8 mouse cellular contexts compared by ENCODE assay signal in the genomic region with DNA sequence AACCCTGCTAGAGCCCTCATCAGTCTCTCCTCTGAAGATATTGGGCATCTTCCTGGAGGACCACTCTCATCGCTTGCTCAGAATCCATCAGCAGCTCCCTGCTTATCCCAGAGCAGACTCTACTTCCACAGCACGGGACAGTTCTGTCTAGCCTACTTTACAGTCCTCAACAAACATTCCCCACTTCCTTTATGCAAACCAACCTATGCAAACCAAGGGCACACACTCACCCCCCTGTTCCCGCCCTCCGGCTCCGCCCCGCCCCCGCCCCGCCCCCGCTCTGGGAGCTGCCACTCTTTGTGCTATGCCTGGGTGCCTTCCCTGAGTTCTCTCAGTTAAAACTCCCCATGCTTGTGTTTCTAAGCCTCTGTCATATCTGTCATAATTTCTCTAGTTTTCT. TPM values are rescaled to one million over a fixed set of nuclear protein-coding genes. Genes with fewer than 3 reads are reported as not detected.
A peak's percentile ranks its signal among the peaks of the same experiment; 100 is the strongest.
DNase-seq lines count a peak whose midpoint lies in the region; ATAC-seq and TF ChIP-seq lines count a peak whose summit lies in the region.

No protein-coding gene starts in this region.

- no peak for TF ChIP-seq RAD21 in MEL (IDR thresholded peaks at IDR 0.05; ENCODE audit: low read depth, low read length)

- H3K79me2 ChIP-seq in MEL (ENCODE audit: control insufficient read depth, insufficient read depth, low read length, poor library complexity): no peaks in the 10 kb centered on the region

- no peaks in the 10 kb centered on the region for H3K36me3 ChIP-seq in kidney, embryonic 15.5 days
- H3K36me3 ChIP-seq in kidney, adult 2 months (ENCODE audit: control insufficient read depth, insufficient read depth, low read length): no peaks in the 10 kb centered on the region
- H3K36me3 ChIP-seq in MEL (ENCODE audit: control insufficient read depth in 1 of 2, insufficient read depth in 2 of 2, low read length in 2 of 2): no peaks in the 10 kb centered on the region; a peak in 1 of 4 replicates
- H3K36me3 ChIP-seq in forebrain, embryonic 16.5 days (ENCODE audit: control insufficient read depth, insufficient read depth): no peaks in the 10 kb centered on the region
- no peaks in the 10 kb centered on the region for H3K36me3 ChIP-seq in midbrain, embryonic 14.5 days (ENCODE audit: control insufficient read depth, insufficient read depth, low read length)

- DNase-seq in kidney, adult 2 months: no peak
- peak; percentile 76 for DNase-seq in MEL (ENCODE audit: low read depth, low spot score)
- no peak for DNase-seq in midbrain, embryonic 14.5 days
- DNase-seq in cerebellum, adult 9-11 months: no peak
- DNase-seq in cerebellum, adult 11 months: no peak
- no peak for DNase-seq in natural killer cell, adult 2 months (ENCODE audit: low spot score in 2 of 2)

- no peak overlapping the region for H3K27ac ChIP-seq in kidney, embryonic 15.5 days
- H3K27ac ChIP-seq in kidney, adult 2 months (ENCODE audit: insufficient read depth, low read depth, low read length): no peak overlapping the region
- no peak overlapping the region for H3K27ac ChIP-seq in MEL (ENCODE audit: control insufficient read depth, low read depth, low read length)
- no peak overlapping the region for H3K27ac ChIP-seq in forebrain, embryonic 16.5 days (ENCODE audit: low read length)
- H3K27ac ChIP-seq in midbrain, embryonic 14.5 days (replicated peaks; ENCODE audit: low read depth, low read length): no peak overlapping the region

- no peak overlapping the region for H3K9ac ChIP-seq in kidney, embryonic 15.5 days
- no peak overlapping the region; the same call in 1 of the 2 replicates for H3K9ac ChIP-seq in MEL (ENCODE audit: control insufficient read depth, low read depth, low read length, poor library complexity, severe bottlenecking)
- no peak overlapping the region for H3K9ac ChIP-seq in forebrain, embryonic 16.5 days (replicated peaks; ENCODE audit: low read depth, low read length)
- H3K9ac ChIP-seq in midbrain, embryonic 14.5 days (replicated peaks; ENCODE audit: low read length): no peak overlapping the region; the same call in 1 of the 2 replicates

- TF ChIP-seq CTCF in kidney, adult 2 months (conservative IDR thresholded peaks at IDR 0.05; ENCODE audit: insufficient read depth, insufficient read length, low read depth, low read length): no peak
- no peak for TF ChIP-seq CTCF in MEL (IDR thresholded peaks at IDR 0.05 in 2 of 3, conservative IDR thresholded peaks at IDR 0.05 in 1 of 3; ENCODE audit: control insufficient read depth in 1 of 3, insufficient read depth in 1 of 3, low read depth in 2 of 3, low read length in 3 of 3, poor library complexity in 1 of 3, severe bottlenecking in 1 of 3)

- H3K4me3 ChIP-seq in kidney, embryonic 15.5 days (replicated peaks): no peak overlapping the region
- H3K4me3 ChIP-seq in kidney, adult 2 months (ENCODE audit: insufficient read depth, low read depth, low read length): no peak overlapping the region
- H3K4me3 ChIP-seq in MEL (ENCODE audit: control insufficient read depth in 1 of 2, insufficient read depth in 1 of 2, low read depth in 2 of 2, low read length in 2 of 2): peak overlapping the region; percentile 3 to 40; a peak in 3 of 4 replicates
- no peak overlapping the region for H3K4me3 ChIP-seq in forebrain, embryonic 16.5 days (replicated peaks; ENCODE audit: low read length)
- no peak overlapping the region for H3K4me3 ChIP-seq in midbrain, embryonic 14.5 days (replicated peaks; ENCODE audit: low read depth, low read length)

- no peaks in the 10 kb centered on the region for H3K27me3 ChIP-seq in kidney, embryonic 15.5 days
- H3K27me3 ChIP-seq in kidney, adult 2 months (replicated peaks; ENCODE audit: control insufficient read depth, insufficient read depth, low read length): no peaks in the 10 kb centered on the region
- H3K27me3 ChIP-seq in MEL (ENCODE audit: control insufficient read depth in 1 of 2, insufficient read depth in 2 of 2, low read length in 2 of 2): no peaks in the 10 kb centered on the region
- no peaks in the 10 kb centered on the region for H3K27me3 ChIP-seq in forebrain, embryonic 16.5 days (replicated peaks; ENCODE audit: control insufficient read depth, insufficient read depth, low read length)
- no peaks in the 10 kb centered on the region for H3K27me3 ChIP-seq in midbrain, embryonic 14.5 days (ENCODE audit: control insufficient read depth, insufficient read depth, low read length)

- H3K4me1 ChIP-seq in kidney, embryonic 15.5 days: peaks cover 18% of the 10 kb centered on the region
- no peaks in the 10 kb centered on the region for H3K4me1 ChIP-seq in kidney, adult 2 months (ENCODE audit: control insufficient read depth, insufficient read depth, low read length)
- peaks cover 0 to 7% of the 10 kb centered on the region in 2 experiments; a peak in 1 of 4 replicates for H3K4me1 ChIP-seq in MEL (ENCODE audit: control insufficient read depth in 1 of 2, insufficient read depth in 2 of 2, low read length in 2 of 2)
- peaks cover 5% of the 10 kb centered on the region for H3K4me1 ChIP-seq in forebrain, embryonic 16.5 days (replicated peaks; ENCODE audit: control insufficient read depth, insufficient read depth, low read length)
- H3K4me1 ChIP-seq in midbrain, embryonic 14.5 days (ENCODE audit: control insufficient read depth, insufficient read depth, low read length): peaks cover 17% of the 10 kb centered on the region; the same call in 1 of the 2 replicates

- TF ChIP-seq POLR2A in kidney, adult 2 months (IDR thresholded peaks at IDR 0.05; ENCODE audit: low read depth, low read length): no peak
- no peak for TF ChIP-seq POLR2A in MEL (IDR thresholded peaks at IDR 0.05; ENCODE audit: control insufficient read depth in 1 of 2, insufficient read depth in 1 of 2, low read depth in 1 of 2, low read length in 2 of 2, poor library complexity in 1 of 2)

- H3K9me3 ChIP-seq in kidney, embryonic 15.5 days (replicated peaks): no peaks in the 10 kb centered on the region
- no peaks in the 10 kb centered on the region for H3K9me3 ChIP-seq in MEL (replicated peaks; ENCODE audit: insufficient read depth, low read length)
- H3K9me3 ChIP-seq in forebrain, embryonic 16.5 days (ENCODE audit: control insufficient read depth, low read length): no peaks in the 10 kb centered on the region
- no peaks in the 10 kb centered on the region for H3K9me3 ChIP-seq in midbrain, embryonic 14.5 days (ENCODE audit: control insufficient read depth, low read length)

- no peak for TF ChIP-seq EP300 in MEL (IDR thresholded peaks at IDR 0.05; ENCODE audit: low read depth in 1 of 2, low read length in 2 of 2)

- WGBS in kidney, embryonic 15.5 days: 8% methylated on average over 9 of the region's 9 CpGs
- 11% methylated on average over 9 of the region's 9 CpGs for WGBS in kidney, adult 2 months
- WGBS in forebrain, embryonic 16.5 days: 9% methylated on average over 9 of the region's 9 CpGs
- WGBS in midbrain, embryonic 14.5 days: 5% methylated on average over 9 of the region's 9 CpGs

- peak overlapping the region; percentile 42 for H3K4me2 ChIP-seq in kidney, embryonic 15.5 days
- H3K4me2 ChIP-seq in forebrain, embryonic 16.5 days (ENCODE audit: low read length): no peak overlapping the region
- H3K4me2 ChIP-seq in midbrain, embryonic 14.5 days (ENCODE audit: low read length): 0 out of 2 replicates have a peak overlapping the region, but pooled peaks have one; percentile 13

- peak; percentile 72; the same call in 1 of the 2 replicates for ATAC-seq in kidney, embryonic 15.5 days (replicated peaks; ENCODE audit: low FRiP score)
- peak; percentile 81 for ATAC-seq in forebrain, embryonic 16.5 days
- ATAC-seq in midbrain, embryonic 14.5 days (ENCODE audit: low FRiP score, low TSS enrichment): no peak

TF ChIP-seq in MEL, 35 proteins besides CTCF, POLR2A, EP300 and RAD21:
- 0 out of 2 replicates have a peak, but pooled peaks have one; percentile 19 for TF ChIP-seq MAZ (IDR thresholded peaks at IDR 0.05; ENCODE audit: low read depth, low read length)
- TF ChIP-seq TCF12 (IDR thresholded peaks at IDR 0.05; ENCODE audit: low read depth, low read length): 0 out of 2 replicates have a peak, but pooled peaks have one; percentile 5
- 0 out of 2 replicates have a peak, but pooled peaks have one; percentile 15 for TF ChIP-seq NELFE (IDR thresholded peaks at IDR 0.05; ENCODE audit: low read depth, low read length)
- no peak for TF ChIP-seq MYB (IDR thresholded peaks at IDR 0.05; ENCODE audit: low read depth, low read length)
- TF ChIP-seq BHLHE40 (IDR thresholded peaks at IDR 0.05; ENCODE audit: borderline replicate concordance, low read depth, low read length): 0 out of 2 replicates have a peak, but pooled peaks have one; percentile 10

RNA-seq across cellular contexts. Expression of gene Apba1, which starts 23.3 kb away (rescaled TPM):
- polyA plus RNA-seq in kidney, embryonic 15.5 days (2015; fragmentation: Nextera tagmentation; extraction: Ambion mirVana): 0.91 and 0.92 TPM in 2 replicates
- 1.6 and 1.9 TPM in 2 replicates for polyA plus RNA-seq in kidney, adult 2 months (2012; rRNA removed)
- under 0.01 TPM in 1 of 2 replicates, not detected in the other for total RNA-seq in MEL (2012; rRNA removed)
- under 1 TPM in 1 of 2 experiments, not detected in 1; 0.03 TPM for polyA plus RNA-seq in MEL (2012; ENCODE audit: insufficient read depth in 1 of 2, insufficient read length in 2 of 2, low read depth in 1 of 2, low replicate concordance in 2 of 2, missing spikeins in 1 of 2)
- polyA plus RNA-seq in forebrain, embryonic 16.5 days (2015; fragmentation: Nextera tagmentation; extraction: Ambion mirVana): 5.5 and 6.6 TPM in 2 replicates
- polyA plus RNA-seq in midbrain, embryonic 14.5 days (2014; fragmentation: Nextera tagmentation; extraction: Ambion mirVana): 10.9 and 14.1 TPM in 2 replicates

Comparison
In these comparisons a context has a peak if more than half of its experiments do, and no peak if none do; other contexts are left out.
1. H3K4me3 ChIP-seq: peak in MEL (2 of 2); none in kidney, embryonic 15.5 days (single experiment), kidney, adult 2 months (single experiment), forebrain, embryonic 16.5 days (single experiment) and midbrain, embryonic 14.5 days (single experiment).